Mouse (Mus musculus) gastrocnemius, adult 18-20 months (tissue): ENCODE results near the gene Ccdc6. TPM values are rescaled to one million over a fixed set of nuclear protein-coding genes. Genes with fewer than 3 reads are reported as not detected.

Experiments
- DNase-seq: peaks from one replicate; pipeline ENCODE4 v3.0.0; 2021; ENCODE audit warnings: low spot score
- total RNA-seq, 2 experiments: library from RNA; stranded (reverse); gene quantifications; 2 replicates each; pipeline ENCODE4 v1.2.3; 2021

Ccdc6 gene
- total RNA-seq, 2 experiments from 2014 or later, result 87.0 to 114 TPM

- DNase-seq, result no peak
These were observed 30.4 kb downstream of the Ccdc6 start for GRCm38 (mm10) chr10:70127273-70127672.

GRCm38 (mm10) chr10:70128408-70128807 is 31.5 kb downstream of the Ccdc6 start:
- no peak for DNase-seq

GRCm38 (mm10) chr10:70132087-70132560 is 35.2 kb downstream of the Ccdc6 start:
- DNase-seq, result no peak

- no peak for DNase-seq
These were observed 35.8 kb downstream of the Ccdc6 start for GRCm38 (mm10) chr10:70132714-70133113.

- no peak for DNase-seq
These were observed 36.3 kb downstream of the Ccdc6 start for GRCm38 (mm10) chr10:70133188-70133587.

GRCm38 (mm10) chr10:70135680-70136079 is 38.8 kb downstream of the Ccdc6 start:
- no peak for DNase-seq

- DNase-seq, result no peak
These were observed 40.7 kb downstream of the Ccdc6 start for GRCm38 (mm10) chr10:70137652-70138051.

GRCm38 (mm10) chr10:70138150-70138549 is 41.2 kb downstream of the Ccdc6 start:
- DNase-seq, result no peak

GRCm38 (mm10) chr10:70139368-70139767 is 42.4 kb downstream of the Ccdc6 start:
- no peak for DNase-seq

GRCm38 (mm10) chr10:70140414-70140813 is 43.5 kb downstream of the Ccdc6 start:
- no peak for DNase-seq

- DNase-seq, result no peak
These were observed 45.7 kb downstream of the Ccdc6 start for GRCm38 (mm10) chr10:70142623-70143022.

GRCm38 (mm10) chr10:70144004-70144557 is 47.2 kb downstream of the Ccdc6 start:
- no peak for DNase-seq

- no peak for DNase-seq
These were observed 49.0 kb downstream of the Ccdc6 start for GRCm38 (mm10) chr10:70145873-70146272.

GRCm38 (mm10) chr10:70149093-70149492 is 52.2 kb downstream of the Ccdc6 start:
- DNase-seq, result no peak

- DNase-seq, result no peak
These were observed 53.4 kb downstream of the Ccdc6 start for GRCm38 (mm10) chr10:70150301-70150700.

GRCm38 (mm10) chr10:70151171-70151570 is 54.2 kb downstream of the Ccdc6 start:
- no peak for DNase-seq

GRCm38 (mm10) chr10:70152190-70152743 is 55.3 kb downstream of the Ccdc6 start:
- DNase-seq, result no peak

GRCm38 (mm10) chr10:70153810-70154209 is 56.9 kb downstream of the Ccdc6 start:
- no peak for DNase-seq

- DNase-seq, result peak; percentile 49
These were observed 59.7 kb downstream of the Ccdc6 start for GRCm38 (mm10) chr10:70156431-70157165.

GRCm38 (mm10) chr10:70159651-70160320 is 62.9 kb downstream of the Ccdc6 start:
- DNase-seq, result no peak

GRCm38 (mm10) chr10:70160811-70161210 is 63.9 kb downstream of the Ccdc6 start:
- no peak for DNase-seq

GRCm38 (mm10) chr10:70161504-70161903 is 64.6 kb downstream of the Ccdc6 start:
- no peak for DNase-seq
